Mouse (Mus musculus): ENCODE data around the gene Pacrg.

The Pacrg gene

DNA sequence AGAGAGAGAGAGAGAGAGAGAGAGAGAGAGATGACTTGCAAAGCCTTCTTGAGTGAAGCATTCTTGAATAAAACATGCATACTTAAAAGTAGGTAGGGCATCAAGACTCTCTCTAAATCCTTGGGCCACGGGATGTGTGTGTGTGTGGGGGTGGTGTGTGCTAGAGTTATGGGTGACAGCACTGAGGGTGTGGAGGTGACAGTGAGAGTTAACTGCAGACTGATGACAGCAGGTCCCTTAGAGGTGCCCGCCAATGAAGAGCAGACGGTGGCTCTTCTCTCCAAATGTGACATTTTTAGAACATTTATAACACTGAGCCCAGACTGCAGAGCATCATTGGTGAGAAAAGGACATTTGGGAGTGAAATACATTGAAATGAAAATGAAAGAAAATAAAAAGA is 220.2 kb downstream of the Pacrg start:
- DNase-seq, result no peak

- no peak for DNase-seq
Observed at GRCm38 (mm10) chr17:10617656-10618055, 222.5 kb downstream of the Pacrg start.

DNA sequence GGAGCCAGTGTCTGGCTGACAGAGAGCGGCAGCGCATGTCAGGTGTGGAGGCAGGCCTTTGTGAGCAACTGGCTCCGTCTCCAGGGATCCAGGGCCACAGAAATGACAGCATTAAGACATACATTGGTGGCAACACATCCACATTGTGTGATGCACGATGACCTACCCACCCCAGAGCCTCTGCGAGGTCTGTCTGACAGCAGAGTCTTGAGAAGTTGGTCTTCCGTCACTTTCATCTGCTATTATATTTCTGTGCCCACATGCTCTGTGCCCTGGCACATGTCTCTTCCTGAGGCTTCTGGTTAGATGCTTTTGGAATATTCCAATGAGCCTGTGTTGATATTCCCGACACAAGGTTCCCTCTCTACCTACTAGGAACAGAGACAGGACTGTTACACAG is 224.5 kb downstream of the Pacrg start:
- no peak for DNase-seq

GRCm38 (mm10) chr17:10614696-10615095 is 225.4 kb downstream of the Pacrg start:
- no peak for DNase-seq

GRCm38 (mm10) chr17:10611626-10612025 is 228.5 kb downstream of the Pacrg start:
- DNase-seq, result no peak

GRCm38 (mm10) chr17:10608146-10608545 is 232.0 kb downstream of the Pacrg start:
- DNase-seq, result no peak

- no peak for DNase-seq
Observed at GRCm38 (mm10) chr17:10606090-10606489, 234.0 kb downstream of the Pacrg start.

- no peak for DNase-seq
Observed at GRCm38 (mm10) chr17:10597741-10598140, 242.4 kb downstream of the Pacrg start.

DNA sequence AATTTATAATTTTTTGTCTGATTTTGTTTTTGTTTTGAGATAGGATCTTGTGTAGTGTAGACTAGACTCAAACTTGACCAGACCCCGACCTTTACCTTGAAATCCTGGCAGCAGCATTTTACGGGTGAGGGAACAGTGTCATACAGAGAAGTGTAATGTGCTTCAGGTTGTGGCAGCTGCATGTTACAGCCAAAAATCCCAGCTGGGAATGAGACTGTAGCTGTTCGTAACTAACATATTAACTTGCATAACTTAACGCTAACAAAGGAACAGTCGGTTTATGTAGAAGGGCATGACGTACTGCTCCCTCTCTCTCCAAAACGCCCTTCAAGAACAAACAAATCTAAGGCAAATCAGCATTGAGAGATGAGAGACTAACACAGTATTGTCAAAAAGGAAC is 250.5 kb downstream of the Pacrg start:
- DNase-seq, result no peak

DNA sequence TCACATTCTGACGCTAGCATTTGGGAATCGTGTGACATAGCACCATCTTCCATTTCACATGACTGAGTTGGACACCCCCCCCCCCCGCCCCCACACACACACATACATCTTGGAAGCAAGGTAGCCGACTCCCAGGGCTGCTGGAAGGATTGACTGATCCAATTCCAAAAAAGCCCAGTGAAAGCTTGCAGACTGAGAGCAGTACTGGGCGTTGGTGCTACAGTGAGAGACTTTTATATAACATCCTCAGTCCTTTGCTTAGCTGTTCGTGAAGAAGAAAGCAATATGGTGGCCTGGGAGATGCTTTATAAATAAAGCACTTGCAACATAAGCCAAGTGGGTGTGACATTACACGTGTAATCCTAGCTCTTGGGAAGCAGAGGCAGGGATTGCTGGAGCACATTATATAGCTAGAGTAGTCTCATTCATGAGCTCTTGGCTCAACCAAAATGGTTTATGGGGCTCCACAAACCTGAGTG is 251.2 kb downstream of the Pacrg start:
- DNase-seq, result no peak

GRCm38 (mm10) chr17:10583301-10583700 is 256.8 kb downstream of the Pacrg start:
- no peak for DNase-seq

- no peak for DNase-seq
Observed at GRCm38 (mm10) chr17:10575306-10575705, 264.8 kb downstream of the Pacrg start.

DNA sequence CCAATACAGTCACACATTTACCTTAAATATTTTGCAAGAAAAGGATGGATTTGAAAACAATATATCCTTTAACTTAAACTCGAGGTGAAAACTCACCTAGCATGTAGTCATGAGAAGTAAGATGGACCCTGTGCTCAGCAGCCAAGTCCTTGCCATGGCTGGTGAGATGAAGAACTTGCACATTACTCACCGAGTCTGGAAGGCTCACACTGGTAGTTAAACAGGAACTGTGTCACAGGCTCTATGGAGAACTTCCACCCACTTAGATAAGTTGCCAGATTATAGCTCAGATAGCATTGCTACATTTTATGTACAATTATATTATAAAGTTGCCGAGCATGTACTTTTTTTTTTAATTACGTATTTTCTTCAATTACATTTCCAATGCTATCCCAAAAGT is 267.7 kb downstream of the Pacrg start:
- no peak for DNase-seq

DNA sequence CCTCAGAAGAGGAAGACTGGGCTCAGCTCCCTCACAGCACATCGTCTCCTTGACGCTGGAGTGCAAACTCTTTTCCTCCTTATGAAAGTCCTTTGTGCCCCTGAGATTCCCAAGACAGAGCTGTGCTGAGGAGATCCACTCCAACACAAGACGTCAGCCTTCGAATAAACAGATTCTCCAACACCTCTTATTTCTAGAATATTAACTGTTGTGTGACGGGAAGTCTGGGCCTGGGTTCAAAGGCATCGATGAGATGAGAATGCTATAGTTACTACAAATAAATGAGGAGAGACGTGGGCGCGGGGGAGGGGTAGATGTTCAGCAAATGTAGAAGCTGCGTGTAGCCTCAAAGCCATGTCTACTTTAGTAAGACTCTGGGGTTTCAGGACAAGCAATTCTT is 270.8 kb downstream of the Pacrg start:
- no peak for DNase-seq

DNA sequence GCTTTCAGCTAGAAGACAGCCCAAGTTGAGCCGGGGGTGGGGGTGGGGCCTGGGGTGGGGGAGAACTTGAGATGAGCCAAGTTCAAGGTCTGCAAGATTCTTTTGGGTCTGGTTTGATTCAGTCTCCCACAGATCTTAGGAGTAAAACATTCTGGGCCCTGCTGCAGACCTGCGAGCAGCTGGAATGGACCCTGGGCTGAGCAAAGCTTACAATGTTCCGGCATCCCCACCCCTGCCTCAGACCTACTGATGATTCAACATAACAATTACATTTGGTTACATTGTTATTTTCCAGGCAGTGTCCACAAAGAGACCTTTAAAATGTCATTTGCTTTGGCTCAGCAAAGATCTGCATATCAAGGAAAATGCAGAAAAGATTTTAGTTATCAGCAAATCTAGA is 272.7 kb downstream of the Pacrg start:
- no peak for DNase-seq

DNA sequence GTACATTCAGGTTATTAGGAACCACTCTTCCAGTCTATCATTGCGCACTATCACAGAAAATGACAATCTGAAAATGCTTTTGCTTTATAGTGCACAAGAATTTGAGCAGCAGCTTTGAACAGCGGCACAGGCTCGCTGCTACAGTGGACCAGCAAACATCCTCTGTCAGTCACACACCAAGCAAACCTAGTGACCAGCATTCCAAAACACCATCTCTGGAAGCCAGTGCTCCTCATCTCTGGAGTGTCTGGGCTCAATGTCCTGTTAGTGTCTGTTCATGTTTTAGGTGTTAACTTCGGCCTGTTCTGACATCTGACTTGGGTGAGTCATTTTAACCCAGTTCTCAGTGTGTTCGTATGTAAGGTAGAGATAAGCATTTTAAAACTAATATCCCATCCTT is 275.9 kb downstream of the Pacrg start:
- no peak for DNase-seq

DNA sequence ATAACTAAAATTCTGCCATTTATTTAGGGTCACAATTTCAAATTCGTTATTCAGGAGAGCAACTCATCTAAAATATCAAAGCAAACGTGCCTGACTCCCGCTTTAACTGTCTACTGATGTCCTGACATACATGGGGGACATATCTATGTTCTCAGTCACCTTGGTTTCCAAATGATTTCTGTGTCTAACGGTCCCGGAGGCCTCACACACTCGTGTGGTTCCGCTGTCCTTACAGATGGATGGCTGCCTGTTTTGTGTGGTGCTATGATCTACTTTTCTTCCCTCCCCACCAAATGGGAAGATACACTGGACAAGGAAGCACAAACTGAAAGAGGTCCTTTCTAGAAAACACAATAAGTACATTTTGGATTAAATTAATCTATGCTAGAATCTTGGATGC is 277.2 kb downstream of the Pacrg start:
- DNase-seq, result no peak

GRCm38 (mm10) chr17:10560053-10560452 is 280.1 kb downstream of the Pacrg start:
- no peak for DNase-seq

DNA sequence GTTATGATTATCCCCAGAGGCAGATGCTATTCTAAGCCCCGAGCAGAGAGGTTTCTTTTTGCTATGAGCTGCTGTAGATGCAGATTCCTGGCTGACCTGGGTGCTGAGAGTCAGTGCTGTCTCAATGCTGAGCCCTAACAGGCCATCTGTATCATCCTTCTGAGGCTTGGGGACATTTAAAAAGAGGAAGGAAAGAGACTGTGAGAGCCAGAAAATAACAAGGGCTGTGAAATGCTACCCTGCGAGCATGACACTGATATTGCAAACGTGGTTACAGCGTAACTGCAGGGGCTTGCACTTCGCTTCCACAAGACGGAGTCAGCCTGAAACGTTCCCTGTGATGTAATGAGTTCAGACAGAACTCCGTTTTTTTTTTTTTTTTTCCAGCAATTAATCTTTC is 281.4 kb downstream of the Pacrg start:
- no peak for DNase-seq

GRCm38 (mm10) chr17:10552295-10553056 is 287.6 kb downstream of the Pacrg start:
- no peak for DNase-seq

- DNase-seq, result no peak
Observed at GRCm38 (mm10) chr17:10550781-10551520, 289.2 kb downstream of the Pacrg start.

DNA sequence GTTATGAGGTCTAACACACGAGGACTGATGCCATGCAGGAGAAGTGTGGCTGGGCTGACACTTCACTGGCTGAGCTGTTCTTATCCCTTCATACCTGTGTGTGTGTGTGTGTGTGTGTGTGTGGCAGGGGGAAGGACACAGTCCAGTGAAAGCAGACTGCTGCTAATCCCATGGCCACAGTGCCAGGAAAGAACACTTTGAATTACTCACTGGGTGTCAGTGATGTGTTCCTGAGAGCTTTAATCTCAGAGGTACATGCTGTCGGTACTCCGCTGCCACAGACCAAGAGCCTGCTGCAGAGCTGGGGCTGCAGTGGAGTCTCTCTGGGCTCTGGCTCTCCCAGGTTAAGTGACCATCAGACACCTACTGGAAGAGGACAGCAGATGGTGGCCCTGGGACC is 290.3 kb downstream of the Pacrg start:
- DNase-seq, result no peak

DNA sequence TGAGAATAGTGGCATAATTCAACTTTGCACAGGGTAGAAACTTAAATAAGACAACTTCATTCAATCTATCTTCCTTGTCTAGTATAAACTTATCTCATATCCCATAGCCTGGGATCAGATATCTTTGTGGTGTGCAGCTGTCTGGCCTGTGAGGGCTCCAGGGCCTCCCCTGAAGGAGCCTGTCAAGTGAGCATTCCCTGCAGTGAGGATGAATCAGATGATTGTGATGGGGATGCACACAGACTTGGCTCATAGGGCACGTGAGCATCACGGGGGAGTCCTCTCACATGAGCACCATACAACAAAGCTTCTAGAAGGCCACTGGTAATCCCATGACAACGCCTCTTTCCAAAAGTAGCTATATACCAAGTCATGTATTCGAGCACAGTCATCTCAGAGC is 291.1 kb downstream of the Pacrg start:
- no peak for DNase-seq

- DNase-seq, result no peak
Observed at GRCm38 (mm10) chr17:10540772-10541171, 299.3 kb downstream of the Pacrg start.

Measured in right cerebral cortex, postnatal 14 days (tissue).